26 mouse cellular contexts compared by ENCODE assay signal in genomic region chr8:88949975-88950374, GRCm38 (mm10).
DNase-seq lines count a peak whose midpoint lies in the region; ATAC-seq and TF ChIP-seq lines count a peak whose summit lies in the region.
"Had no signal": no experiment of that assay in that cellular context is flagged by ENCODE, and none has a peak within 500 bp of the region (broad histone marks: within the 10 kb centered on the region; RNA-seq: fewer than 3 reads in every experiment).

No protein-coding gene starts in this region.

- ATAC-seq in forebrain, embryonic 13.5 days = no peak
- ATAC-seq: activated CD4-positive, CD25-positive, alpha-beta regulatory T cell, adult 4 months; CD4-positive, CD25-positive, alpha-beta regulatory T cell, adult 4 months; forebrain, embryonic 15.5 days; forebrain, postnatal 0 days; Patski had no signal

- no peaks in the 10 kb centered on the region for H3K27me3 ChIP-seq in E14TG2a.4 (ENCODE audit: insufficient read depth, low read length)
- no peaks in the 10 kb centered on the region for H3K27me3 ChIP-seq in forebrain, embryonic 13.5 days
- H3K27me3 ChIP-seq: CH12.LX; embryonic facial prominence, embryonic 13.5 days; embryonic facial prominence, embryonic 15.5 days; forebrain, embryonic 12.5 days; forebrain, embryonic 15.5 days; Patski had no signal

- DNase-seq in ES-CJ7 (ENCODE audit: low read depth, low spot score) (peak; percentile 97), R1 (ENCODE audit: low read depth, low spot score) (peak; percentile 98)
- DNase-seq in cerebellum, postnatal 10 days = no peak
- DNase-seq in cerebellum, adult 9-10 months = no peak
- DNase-seq: adrenal gland, adult 8-10 months; adrenal gland, postnatal 14 days; adrenal gland, postnatal 36 days; B cell, adult 2 months; cerebellum, adult 11-12 months; cerebellum, adult 2 months; cerebellum, adult 9-11 months; cerebellum, postnatal 25 days; forebrain, postnatal 0 days had no signal

- H3K27ac ChIP-seq in forebrain, embryonic 13.5 days = no peak overlapping the region
- H3K27ac ChIP-seq: embryonic facial prominence, embryonic 13.5 days; embryonic facial prominence, embryonic 15.5 days; forebrain, embryonic 10.5 days; forebrain, embryonic 12.5 days; forebrain, embryonic 15.5 days had no signal

- H3K4me3 ChIP-seq in E14TG2a.4 (replicated peaks; ENCODE audit: low read length) = peak overlapping the region; percentile 71
- H3K4me3 ChIP-seq in forebrain, embryonic 13.5 days = no peak overlapping the region
- H3K4me3 ChIP-seq: embryonic facial prominence, embryonic 13.5 days; embryonic facial prominence, embryonic 15.5 days; erythroblast, embryonic 14.5 days; forebrain, embryonic 10.5 days; forebrain, embryonic 12.5 days; forebrain, embryonic 15.5 days had no signal

- TF ChIP-seq CTCF in E14TG2a.4 (conservative IDR thresholded peaks at IDR 0.05; ENCODE audit: low read length) = no peak

- H3K36me3 ChIP-seq in E14TG2a.4 (ENCODE audit: insufficient read depth, low read length) = no peaks in the 10 kb centered on the region
- no peaks in the 10 kb centered on the region for H3K36me3 ChIP-seq in forebrain, embryonic 13.5 days (ENCODE audit: poor library complexity, severe bottlenecking)
- H3K36me3 ChIP-seq: embryonic facial prominence, embryonic 13.5 days; embryonic facial prominence, embryonic 15.5 days; forebrain, embryonic 10.5 days; forebrain, embryonic 12.5 days; forebrain, embryonic 15.5 days; G1E had no signal

- H3K9me3 ChIP-seq in E14TG2a.4 (ENCODE audit: low read length) = no peaks in the 10 kb centered on the region
- no peaks in the 10 kb centered on the region for H3K9me3 ChIP-seq in forebrain, embryonic 13.5 days (replicated peaks)
- H3K9me3 ChIP-seq: embryonic facial prominence, embryonic 13.5 days; embryonic facial prominence, embryonic 15.5 days; forebrain, embryonic 15.5 days had no signal

- H3K4me2 ChIP-seq in forebrain, embryonic 13.5 days = no peak overlapping the region
- H3K4me2 ChIP-seq: embryonic facial prominence, embryonic 13.5 days; embryonic facial prominence, embryonic 15.5 days; forebrain, embryonic 12.5 days; forebrain, embryonic 15.5 days had no signal

- H3K9ac ChIP-seq in forebrain, embryonic 13.5 days = no peak overlapping the region
- H3K9ac ChIP-seq: embryonic facial prominence, embryonic 13.5 days; embryonic facial prominence, embryonic 15.5 days; forebrain, embryonic 12.5 days; forebrain, embryonic 15.5 days; forebrain, postnatal 0 days had no signal

- peaks cover 81% of the 10 kb centered on the region for H3K4me1 ChIP-seq in E14TG2a.4 (replicated peaks; ENCODE audit: low read depth, low read length)
- no peaks in the 10 kb centered on the region for H3K4me1 ChIP-seq in forebrain, embryonic 13.5 days
- H3K4me1 ChIP-seq: embryonic facial prominence, embryonic 13.5 days; embryonic facial prominence, embryonic 15.5 days; forebrain, embryonic 12.5 days; forebrain, embryonic 15.5 days had no signal

- 93% methylated on average over 6 of the region's 6 CpGs for WGBS in forebrain, embryonic 13.5 days

Comparison
In these comparisons a context has a peak if more than half of its experiments do, and no peak if none do; other contexts are left out.
1. DNase-seq: peak in ES-CJ7 (single experiment) and R1 (single experiment); none in cerebellum, postnatal 10 days (0 of 2) and cerebellum, adult 9-10 months (single experiment).